Mouse (Mus musculus): ENCODE results near the gene Vmn1r18.
"Not testable (repeated sequence)": the region's sequence is repeated elsewhere in the genome, so short reads cannot be mapped to it uniquely, and the experiment has no call there.

Gene Vmn1r18

DNA sequence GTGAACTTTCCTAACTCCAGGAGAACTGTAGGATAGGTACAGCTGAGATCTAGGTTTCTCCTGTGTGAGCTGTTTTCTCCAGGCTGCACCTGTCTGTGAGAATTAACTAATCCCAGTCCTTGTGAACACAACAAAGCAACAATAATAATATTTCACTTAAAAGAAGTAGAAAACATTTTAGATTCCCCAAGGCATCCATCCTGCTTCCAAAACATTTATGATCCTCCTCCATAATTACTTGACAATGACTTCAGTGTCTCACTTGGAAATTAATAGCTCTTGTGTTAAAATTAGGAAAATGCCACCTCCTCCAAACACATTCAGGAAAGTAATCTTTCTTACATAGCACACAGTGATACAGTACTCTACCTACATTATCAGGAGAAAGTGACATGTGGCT is at the start of gene Vmn1r18:
Gene Vmn1r18 (minus strand): TSS at position 101 of the 400 bp plus-strand sequence.
- no peak for DNase-seq (ENCODE audit: low read depth, low spot score)

GRCm38 (mm10) chr6:57431196-57431595 is 35.6 kb upstream of the Vmn1r18 start:
- no peak for DNase-seq (ENCODE audit: low read depth, low spot score)

- no peak for DNase-seq (ENCODE audit: low read depth, low spot score)
Measured at GRCm38 (mm10) chr6:57428630-57429029, 33.0 kb upstream of the Vmn1r18 start, which contains the start of gene Vmn1r20. Gene Vmn1r20 (plus strand): TSS chr6:57428930.

DNA sequence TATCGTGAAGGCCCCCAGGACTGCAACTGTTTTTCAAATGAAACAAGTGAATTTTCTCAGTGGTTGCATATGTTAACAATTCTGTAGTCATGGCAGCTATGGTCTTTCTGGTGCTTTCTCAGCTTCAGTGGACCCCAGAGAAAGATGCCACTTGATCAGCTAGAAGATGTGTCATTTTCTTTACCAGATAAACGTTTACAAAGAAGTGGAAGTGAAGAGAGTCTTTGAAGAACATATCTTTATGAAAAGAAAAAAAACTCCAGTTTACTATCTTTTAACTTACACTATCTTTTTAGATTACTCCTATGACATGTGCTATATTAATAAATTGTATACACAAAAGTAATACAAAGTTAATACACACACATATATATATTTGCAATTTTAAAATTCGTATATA is 7.9 kb upstream of the Vmn1r18 start, which contains the start of gene Vmn1r19:
Gene Vmn1r19 (plus strand): TSS at position 301 of the 400 bp plus-strand sequence.
- not testable (repeated sequence) for DNase-seq (ENCODE audit: low read depth, low spot score)

DNA sequence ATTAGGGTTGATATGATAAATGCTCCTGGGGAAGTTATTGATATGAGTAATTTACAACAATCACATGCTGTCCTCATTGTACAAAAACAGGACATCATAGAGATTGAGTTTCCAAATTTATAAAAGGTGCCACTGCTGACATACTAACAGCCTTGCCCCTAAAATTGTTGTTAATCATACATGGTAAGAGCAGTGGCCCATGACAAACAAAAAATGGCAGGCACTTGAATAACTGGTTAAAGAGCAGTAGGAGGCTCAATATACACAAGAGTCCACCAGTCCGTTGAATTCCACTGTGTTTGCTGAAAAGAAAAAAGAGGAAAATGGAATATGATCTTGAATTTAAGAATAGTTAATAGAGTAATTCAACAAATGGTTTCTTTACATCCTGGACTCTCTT is 28.1 kb downstream of the Vmn1r18 start:
- no peak for DNase-seq (ENCODE audit: low read depth, low spot score)

DNA sequence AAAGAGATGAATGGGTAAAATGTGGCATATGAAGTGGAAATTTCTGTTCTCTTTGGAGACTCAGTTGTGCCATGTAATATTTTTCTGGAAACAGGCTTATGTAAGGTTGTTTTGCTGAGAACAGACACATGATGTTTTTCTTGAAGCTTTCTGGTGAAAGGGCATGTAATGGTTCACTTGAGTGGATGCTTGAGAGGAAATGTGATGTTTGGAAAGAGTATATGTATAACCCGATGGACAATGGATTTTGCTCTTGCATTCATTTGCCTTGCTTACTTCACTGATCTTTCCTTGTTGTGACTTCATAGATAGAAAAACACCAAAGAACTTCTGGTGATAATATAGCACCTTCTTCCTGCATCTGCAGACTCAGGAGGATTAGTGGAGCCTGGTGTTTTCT is 29.7 kb downstream of the Vmn1r18 start:
- not testable (repeated sequence) for DNase-seq (ENCODE audit: low read depth, low spot score)

DNA sequence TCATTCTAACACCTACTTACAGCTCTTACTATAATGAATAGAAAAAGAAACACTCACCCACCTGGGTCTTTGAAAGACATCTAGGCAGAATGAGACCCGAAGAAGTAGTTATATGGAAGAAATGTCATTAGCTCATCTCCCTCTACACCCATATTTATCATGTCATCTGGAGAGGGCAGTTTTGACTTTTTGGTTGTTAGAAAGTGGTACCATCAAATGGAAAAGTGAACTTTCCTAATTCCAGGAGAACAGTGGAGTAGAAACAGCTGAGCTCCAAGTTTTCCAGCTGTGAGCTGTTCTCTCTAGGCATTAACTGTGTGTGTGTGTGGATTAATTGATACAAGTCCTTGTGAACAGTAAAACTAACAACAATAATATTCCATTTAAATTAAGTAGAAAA is 32.0 kb downstream of the Vmn1r18 start, which contains the start of gene Vmn1r17:
Gene Vmn1r17 (minus strand): TSS at position 101 of the 400 bp plus-strand sequence.
- DNase-seq (ENCODE audit: low read depth, low spot score): no peak

GRCm38 (mm10) chr6:57356864-57357263 is 38.7 kb downstream of the Vmn1r18 start:
- DNase-seq (ENCODE audit: low read depth, low spot score): no peak

DNA sequence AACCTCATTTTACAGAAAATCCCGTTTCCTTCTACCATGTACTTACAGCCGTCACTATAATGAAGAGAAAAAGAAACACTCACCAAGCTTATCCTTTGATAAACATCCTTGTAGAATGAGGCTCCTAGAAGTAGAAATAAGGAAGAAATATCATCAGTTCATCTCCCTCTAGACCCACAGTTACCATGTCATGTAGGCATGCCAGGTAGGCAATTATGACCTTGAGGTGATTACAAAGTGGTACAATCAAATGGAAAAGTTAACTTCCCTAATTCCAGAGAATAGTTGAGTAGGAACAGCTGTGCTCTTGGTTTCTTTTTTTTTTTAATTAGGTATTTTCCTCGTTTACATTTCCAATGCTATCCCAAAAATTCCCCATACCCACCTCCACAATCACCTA is 66.2 kb downstream of the Vmn1r18 start, which contains the start of gene Vmn1r16:
Gene Vmn1r16 (minus strand): TSS at position 101 of the 400 bp plus-strand sequence.
- no peak for DNase-seq (ENCODE audit: low read depth, low spot score)
